Mouse (Mus musculus) kidney, adult 18-20 months (tissue): ENCODE data around the gene Renbp.

Source experiments
- DNase-seq: peaks from one replicate; pipeline ENCODE4 v3.0.0; 2021

Gene Renbp

GRCm38 (mm10) chrX:73930402-73931062, at the start of gene Renbp:
Renbp (minus strand) TSS chrX:73930850.
- DNase-seq = peak; percentile 77

GRCm38 (mm10) chrX:73977783-73978182, 47.1 kb upstream of the Renbp start:
- DNase-seq = no peak

GRCm38 (mm10) chrX:73976283-73976682, 45.6 kb upstream of the Renbp start:
- no peak for DNase-seq

GRCm38 (mm10) chrX:73972774-73973173, 42.1 kb upstream of the Renbp start:
- DNase-seq = no peak

GRCm38 (mm10) chrX:73970781-73971180, 40.1 kb upstream of the Renbp start:
- no peak for DNase-seq

- DNase-seq = no peak
Observed at GRCm38 (mm10) chrX:73969729-73970128, 39.1 kb upstream of the Renbp start.

GRCm38 (mm10) chrX:73969167-73969566, 38.5 kb upstream of the Renbp start:
- DNase-seq = no peak

GRCm38 (mm10) chrX:73967177-73968075, 36.8 kb upstream of the Renbp start:
- peak; percentile 93 for DNase-seq

- peak; percentile 91 for DNase-seq
Observed at GRCm38 (mm10) chrX:73966248-73967176, 35.9 kb upstream of the Renbp start, which contains the start of gene Hcfc1. Hcfc1 (minus strand) TSS chrX:73966357.

GRCm38 (mm10) chrX:73965307-73965706, 34.7 kb upstream of the Renbp start:
- peak; percentile 34 for DNase-seq

- peak; percentile 25 for DNase-seq
Observed at GRCm38 (mm10) chrX:73964363-73964762, 33.7 kb upstream of the Renbp start.

- no peak for DNase-seq
Observed at GRCm38 (mm10) chrX:73954988-73955387, 24.3 kb upstream of the Renbp start.

GRCm38 (mm10) chrX:73952603-73953002, 22.0 kb upstream of the Renbp start:
- no peak for DNase-seq

- no peak for DNase-seq
Observed at GRCm38 (mm10) chrX:73949341-73949740, 18.7 kb upstream of the Renbp start.

- DNase-seq = peak; percentile 69
Observed at GRCm38 (mm10) chrX:73948647-73949046, 18.0 kb upstream of the Renbp start.

GRCm38 (mm10) chrX:73946896-73947295, 16.2 kb upstream of the Renbp start:
- DNase-seq = no peak

GRCm38 (mm10) chrX:73942294-73942693, 11.6 kb upstream of the Renbp start:
- DNase-seq = no peak

GRCm38 (mm10) chrX:73941860-73942259, 11.2 kb upstream of the Renbp start:
- no peak for DNase-seq

GRCm38 (mm10) chrX:73931871-73932270, 1.2 kb upstream of the Renbp start:
- no peak for DNase-seq

- DNase-seq = no peak
Observed at GRCm38 (mm10) chrX:73922550-73922882, 8.1 kb downstream of the Renbp start.

GRCm38 (mm10) chrX:73921823-73922549, 8.7 kb downstream of the Renbp start, which contains the start of the genes Arhgap4 and Naa10:
Arhgap4 (minus strand) TSS chrX:73921870.
Naa10 (minus strand) TSS chrX:73921944.
- DNase-seq = peak; percentile 87

- no peak for DNase-seq
Observed at GRCm38 (mm10) chrX:73921285-73921822, 9.3 kb downstream of the Renbp start.
